Mouse (Mus musculus): Measurements from ENCODE around the gene Eif2d.

The Eif2d gene

GRCm38 (mm10) chr1:131153018-131153629, at the start of gene Eif2d:
Eif2d (plus strand) TSS chr1:131153181.
- DNase-seq, result peak; percentile 91

GRCm38 (mm10) chr1:131103776-131104424, 49.1 kb upstream of the Eif2d start:
- no peak for DNase-seq

- DNase-seq, result peak; percentile 51
Measured at GRCm38 (mm10) chr1:131107575-131108308, 45.2 kb upstream of the Eif2d start.

GRCm38 (mm10) chr1:131110525-131111106, 42.4 kb upstream of the Eif2d start:
- no peak for DNase-seq

GRCm38 (mm10) chr1:131112576-131112975, 40.4 kb upstream of the Eif2d start:
- DNase-seq, result no peak

- DNase-seq, result peak; percentile 79
Measured at GRCm38 (mm10) chr1:131115932-131116331, 37.0 kb upstream of the Eif2d start.

GRCm38 (mm10) chr1:131116430-131117011, 36.5 kb upstream of the Eif2d start:
- no peak for DNase-seq

GRCm38 (mm10) chr1:131118530-131118929, 34.5 kb upstream of the Eif2d start:
- DNase-seq, result no peak

GRCm38 (mm10) chr1:131119026-131119425, 34.0 kb upstream of the Eif2d start:
- peak; percentile 59 for DNase-seq

GRCm38 (mm10) chr1:131121987-131122386, 31.0 kb upstream of the Eif2d start:
- DNase-seq, result peak; percentile 69

GRCm38 (mm10) chr1:131123522-131124265, 29.3 kb upstream of the Eif2d start:
- DNase-seq, result no peak

GRCm38 (mm10) chr1:131125987-131126744, 26.8 kb upstream of the Eif2d start:
- peak; percentile 78 for DNase-seq

- no peak for DNase-seq
Measured at GRCm38 (mm10) chr1:131134231-131134630, 18.8 kb upstream of the Eif2d start.

GRCm38 (mm10) chr1:131134942-131135522, 17.9 kb upstream of the Eif2d start:
- peak; percentile 23 for DNase-seq

GRCm38 (mm10) chr1:131135960-131136629, 16.9 kb upstream of the Eif2d start:
- DNase-seq, result peak; percentile 51

- DNase-seq, result no peak
Measured at GRCm38 (mm10) chr1:131137111-131137510, 15.9 kb upstream of the Eif2d start.

- DNase-seq, result peak; percentile 76
Measured at GRCm38 (mm10) chr1:131137717-131138118, 15.3 kb upstream of the Eif2d start.

GRCm38 (mm10) chr1:131138191-131139016, 14.6 kb upstream of the Eif2d start, which contains the start of gene Dyrk3:
Dyrk3 (minus strand) TSS chr1:131138340.
- DNase-seq, result peak; percentile 96

Data from liver (tissue).